Mouse (Mus musculus): ENCODE data around the gene Chst5.
A peak's percentile ranks its signal among the peaks of the same experiment; 100 is the strongest.

The Chst5 gene

DNA sequence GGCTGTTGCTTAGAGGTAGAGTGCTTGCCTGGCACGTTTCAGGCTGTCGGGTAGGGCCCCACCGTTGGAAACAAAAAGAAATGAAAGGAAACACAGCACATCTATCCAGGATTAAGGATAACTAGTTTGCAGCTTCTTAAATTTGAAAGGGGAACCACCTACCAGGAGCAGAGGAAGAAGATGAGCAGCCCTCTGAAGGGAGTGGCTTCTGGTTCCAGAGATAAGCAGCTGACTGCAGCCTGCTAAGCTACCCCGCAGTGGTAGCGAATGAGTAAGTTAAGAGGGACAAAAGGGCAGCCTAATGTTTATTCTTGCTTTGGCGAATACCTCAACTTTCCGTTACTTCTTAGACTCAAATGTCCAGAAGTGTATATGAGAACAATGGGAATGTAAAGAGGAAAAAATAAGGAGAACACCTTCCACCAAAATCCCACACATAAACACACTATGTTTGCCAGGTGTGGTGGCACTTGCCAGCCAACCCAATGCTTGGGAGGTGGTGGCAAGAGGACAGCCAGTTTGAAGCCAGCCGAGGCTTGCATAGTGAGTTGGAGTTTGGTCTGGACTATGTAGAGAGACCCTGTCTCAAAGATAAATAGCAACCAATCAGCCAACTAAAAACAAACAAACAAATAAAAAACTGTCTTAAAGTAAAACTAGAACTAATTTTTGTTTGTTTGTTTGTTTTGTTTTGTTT is 19.5 kb upstream of the Chst5 start:
- no peak for DNase-seq

GRCm38 (mm10) chr8:111924976-111925375 is 14.7 kb upstream of the Chst5 start:
- no peak for DNase-seq

GRCm38 (mm10) chr8:111923383-111923804 is 13.1 kb upstream of the Chst5 start:
- DNase-seq: peak; percentile 57 to 73

GRCm38 (mm10) chr8:111920971-111921370 is 10.7 kb upstream of the Chst5 start:
- no peak for DNase-seq

DNA sequence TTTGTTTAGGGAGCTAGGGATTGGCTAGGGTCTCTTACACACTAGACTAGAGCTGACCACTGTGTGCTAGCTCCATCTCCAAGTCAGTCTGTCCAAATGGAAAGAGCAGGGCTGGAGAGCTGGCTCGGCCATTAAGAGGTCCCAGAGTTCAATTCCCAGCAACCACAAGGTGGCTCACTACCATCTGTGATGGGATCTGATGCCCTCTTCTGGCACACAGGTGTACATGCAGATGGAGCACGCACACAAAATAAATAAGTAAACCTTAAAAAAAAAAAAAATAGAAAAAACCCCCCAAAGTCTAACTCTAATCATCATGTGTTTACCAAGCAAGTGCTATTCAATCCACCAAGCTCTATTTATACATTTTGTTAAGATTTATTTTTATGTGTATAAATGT is 9.4 kb upstream of the Chst5 start:
- DNase-seq: no peak

DNA sequence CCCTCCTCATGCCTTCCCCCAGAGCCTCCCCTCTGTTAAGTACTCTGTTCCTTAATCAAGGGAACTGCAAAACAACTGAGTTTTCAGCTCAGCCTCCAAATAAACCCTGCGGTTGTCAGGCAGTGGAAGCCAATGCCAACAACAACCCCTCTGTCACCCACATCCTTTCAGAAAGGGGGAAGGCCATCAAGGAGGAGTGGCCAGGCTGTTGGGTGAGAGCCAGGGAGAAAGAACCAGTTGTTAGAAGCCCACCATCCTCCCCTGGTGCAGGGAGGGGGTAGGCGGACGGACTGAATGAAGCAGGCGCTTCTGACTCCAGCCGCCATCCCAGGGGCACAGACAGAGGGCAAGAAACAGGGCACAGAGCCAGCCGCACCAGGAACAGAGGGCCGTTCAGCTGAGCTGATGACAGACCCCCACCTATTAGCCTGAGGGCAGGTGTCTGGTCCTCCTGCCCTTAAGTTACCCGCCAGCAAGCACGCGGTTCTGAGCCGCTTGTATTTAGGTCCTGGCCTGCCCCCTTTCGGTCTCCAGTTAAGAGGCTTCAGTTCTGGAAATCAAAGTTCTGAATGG is 2.7 kb upstream of the Chst5 start:
- DNase-seq: peak; percentile 22 to 25

GRCm38 (mm10) chr8:111911572-111911971 is 1.3 kb upstream of the Chst5 start:
- DNase-seq: no peak

GRCm38 (mm10) chr8:111905500-111906121 is 4.6 kb downstream of the Chst5 start:
- no peak for DNase-seq

- peak in 1 of 2 experiments; percentile 27 for DNase-seq
Measured at GRCm38 (mm10) chr8:111902080-111902479, 8.2 kb downstream of the Chst5 start.

DNA sequence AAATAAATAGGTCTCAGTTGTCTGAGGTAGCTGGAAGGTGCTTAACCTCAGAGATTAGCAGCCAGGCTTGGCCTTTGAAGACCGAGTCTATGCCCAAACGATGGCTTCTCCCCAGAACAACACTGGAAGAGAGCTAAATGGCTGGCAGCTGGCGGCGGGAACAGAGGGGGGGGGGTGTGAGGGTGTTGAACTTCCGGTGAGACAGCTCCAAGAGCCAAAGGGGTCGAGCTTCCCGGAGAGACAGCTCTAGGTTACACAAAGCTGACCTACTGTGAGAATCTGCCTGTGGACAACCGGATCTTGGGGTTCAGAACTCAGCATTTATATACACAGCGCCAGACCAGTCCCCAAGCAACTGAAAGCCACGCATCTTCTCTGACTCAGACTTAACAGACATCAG is 11.7 kb downstream of the Chst5 start:
- DNase-seq: no peak

DNA sequence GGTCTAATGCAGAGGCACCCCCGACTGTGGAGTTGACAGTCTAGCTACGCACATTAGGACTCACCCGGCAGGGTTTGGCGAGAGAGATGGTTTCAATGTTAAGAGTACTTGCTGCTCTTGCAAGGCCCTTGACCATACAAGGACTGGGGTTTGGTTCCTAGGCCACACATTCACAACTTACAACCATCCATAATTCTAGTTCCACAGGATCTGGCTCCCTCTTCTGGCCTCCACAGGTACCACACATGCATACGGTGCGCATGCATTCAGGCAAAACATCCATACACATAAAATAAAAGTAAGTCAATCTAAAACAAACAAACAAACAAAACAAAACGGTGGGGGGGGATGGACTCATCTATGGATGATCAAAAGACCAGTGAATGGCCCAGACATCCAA is 15.3 kb downstream of the Chst5 start:
- DNase-seq: no peak

DNA sequence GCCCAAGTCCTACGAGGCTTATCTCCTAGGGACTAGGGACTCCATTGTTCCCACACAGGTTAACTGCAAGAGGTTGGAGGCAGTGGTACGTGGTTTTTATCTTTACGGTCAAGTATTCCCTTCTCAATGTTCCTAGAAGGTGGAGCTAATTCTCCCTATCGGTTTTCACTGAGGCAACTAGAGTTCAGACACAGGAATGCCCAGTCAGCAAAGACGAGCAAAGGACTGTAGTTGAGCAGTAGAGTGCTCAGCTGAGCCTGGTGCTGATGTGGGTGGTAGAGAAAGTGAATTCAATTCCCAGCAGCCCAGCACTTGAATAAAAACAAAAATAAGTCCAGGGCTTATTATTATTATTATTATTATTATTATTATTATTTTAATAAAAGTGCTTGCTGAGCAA is 17.6 kb downstream of the Chst5 start:
- DNase-seq: no peak

DNA sequence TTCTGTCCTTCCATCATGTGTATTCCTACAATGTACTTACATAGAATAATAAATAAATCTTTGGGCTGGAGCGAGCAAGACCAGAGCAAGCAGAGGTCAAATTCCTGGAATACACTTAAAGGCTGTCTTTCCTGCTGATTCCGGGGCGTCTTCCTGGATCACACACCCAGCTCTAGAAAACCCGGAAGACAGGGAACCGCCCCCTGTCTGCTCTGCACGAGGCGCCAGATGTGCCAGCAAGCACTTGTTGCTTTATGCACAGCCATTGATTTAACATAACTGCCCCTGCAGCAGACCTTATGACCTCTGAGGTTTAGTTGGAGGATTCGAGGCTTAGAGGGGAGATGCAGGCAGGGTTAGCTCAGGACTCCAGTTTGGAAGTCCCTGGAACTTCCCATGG is 18.3 kb downstream of the Chst5 start:
- no peak for DNase-seq

DNA sequence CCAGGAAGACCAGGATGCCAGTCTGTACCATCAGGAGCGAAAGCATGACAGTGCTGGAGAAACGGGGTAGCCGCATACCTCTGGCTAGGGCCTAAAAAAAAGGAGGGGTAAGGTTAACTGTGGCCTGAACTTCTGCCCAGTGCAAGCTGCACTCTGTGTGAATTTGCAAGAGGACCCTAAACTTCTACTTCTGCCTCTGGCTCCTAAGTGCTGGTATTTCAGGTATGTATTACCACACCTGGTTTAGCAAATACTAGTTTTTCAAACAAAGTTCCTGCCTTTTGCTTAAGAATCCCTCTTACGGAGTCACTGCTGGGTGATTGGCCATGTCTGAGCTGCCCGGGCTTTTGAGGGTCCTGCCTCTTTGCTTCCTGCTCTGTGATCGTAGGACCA is 19.3 kb downstream of the Chst5 start:
- no peak for DNase-seq

GRCm38 (mm10) chr8:111889931-111890910 is 20.0 kb downstream of the Chst5 start:
- peak in 1 of 2 experiments; percentile 32 for DNase-seq

- peak; percentile 67 to 68 for DNase-seq
Measured at GRCm38 (mm10) chr8:111888091-111888650, 22.1 kb downstream of the Chst5 start.

DNA sequence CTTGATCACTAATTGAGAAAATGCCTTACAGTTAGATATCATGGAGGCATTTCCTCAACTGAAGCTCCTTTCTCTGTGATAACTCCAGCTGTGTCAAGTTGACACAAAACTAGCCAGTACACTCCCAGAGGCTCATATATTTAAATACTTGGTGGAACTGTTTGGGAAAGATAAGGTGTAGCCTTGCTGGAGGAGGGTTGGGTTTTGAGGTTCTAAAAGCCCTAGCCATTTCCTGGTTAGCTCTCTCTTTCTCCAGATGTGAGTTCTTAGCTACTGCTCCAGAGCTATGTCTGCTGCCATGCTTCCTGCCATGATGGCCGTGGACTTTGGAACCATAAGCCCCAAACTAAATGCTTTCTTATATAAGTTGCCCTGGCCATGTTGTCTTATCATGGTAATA is 22.8 kb downstream of the Chst5 start:
- DNase-seq: no peak

DNA sequence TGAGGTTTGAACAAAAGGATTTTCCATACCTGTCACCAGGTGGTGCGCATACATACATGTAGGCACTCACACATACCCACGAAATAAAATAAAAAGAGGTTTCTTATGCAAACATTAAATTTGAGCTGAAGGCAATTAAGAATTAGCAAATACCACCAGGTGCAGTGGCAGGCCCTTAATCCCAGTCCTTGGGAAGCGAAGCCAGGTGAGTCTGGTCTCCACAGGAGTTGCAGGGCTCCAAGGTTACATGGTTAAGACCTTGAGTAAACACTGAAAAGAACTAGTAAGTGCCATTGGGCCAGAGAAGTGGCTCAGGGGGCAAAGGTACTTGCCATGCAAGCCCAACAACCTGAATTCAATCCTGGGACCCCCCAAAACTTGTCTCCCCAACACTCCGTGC is 26.6 kb downstream of the Chst5 start:
- DNase-seq: no peak

- peak; percentile 60 to 70 for DNase-seq
Measured at GRCm38 (mm10) chr8:111881591-111881990, 28.7 kb downstream of the Chst5 start.

GRCm38 (mm10) chr8:111877711-111878110 is 32.5 kb downstream of the Chst5 start:
- no peak for DNase-seq

DNA sequence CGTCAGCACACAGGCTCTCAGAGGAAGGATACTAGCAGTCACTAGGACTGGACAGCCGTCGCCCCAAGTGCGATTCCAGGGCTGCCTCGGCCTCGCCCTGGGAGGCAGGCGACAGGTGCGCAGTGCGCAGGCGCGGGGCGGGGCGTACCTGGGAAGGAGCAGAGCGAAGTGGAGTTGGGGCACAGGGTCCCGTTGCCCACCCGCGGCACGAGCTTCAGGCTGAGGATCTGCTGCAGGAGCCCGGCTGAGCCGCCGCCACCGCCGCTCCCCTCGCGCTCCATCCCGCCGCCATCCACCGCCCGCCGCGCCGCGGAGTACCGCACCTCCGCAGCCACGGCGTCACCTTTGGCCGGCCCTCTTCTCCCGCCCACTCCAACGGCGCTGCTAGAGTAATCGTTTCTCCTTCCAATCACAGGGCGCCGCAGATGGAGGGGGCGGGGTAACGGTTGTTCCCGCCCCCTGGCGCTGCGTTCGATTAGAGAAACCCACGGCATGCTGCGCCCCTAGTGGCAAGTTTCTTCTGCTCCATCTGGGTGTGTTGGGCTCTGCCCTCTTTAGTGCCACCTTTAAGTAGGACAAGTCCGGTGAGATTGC is 33.8 kb downstream of the Chst5 start, which contains the start of gene Tmem170:
TSS of gene Tmem170 (minus strand) at position 396 of the 594 bp plus-strand sequence.
- DNase-seq: peak; percentile 98 to 99

- peak; percentile 14 to 38 for DNase-seq
Measured at GRCm38 (mm10) chr8:111875758-111876157, 34.5 kb downstream of the Chst5 start.
